Mouse (Mus musculus): ENCODE measurements at regions not wholly inside any gene's neighbourhood (a gene's known extent, or its start where the extent isn't known, plus 50 kb on each side); places are given as distances from the start of the nearest gene placed in this dataset.

- 80% methylated on average over 6 of the region's 6 CpGs for WGBS
- Histone ChIP-seq H3K9me3 (no peaks in the 10 kb centered on the region), H3K4me3 (no peak overlapping the region), H3K4me2 (no peak overlapping the region), H3K9ac (no peak overlapping the region), H3K27me3 (no peaks in the 10 kb centered on the region), H3K36me3 (no peaks in the 10 kb centered on the region), H3K4me1 (no peaks in the 10 kb centered on the region), H3K27ac (no peak overlapping the region)
- no peak for ATAC-seq (ENCODE audit: insufficient number of reproducible peaks, low FRiP score, low TSS enrichment, low read depth)
Observed at GRCm38 (mm10) chr8:116053043-116053442, 345.4 kb upstream of the Maf start.

- Histone ChIP-seq H3K27ac (no peak overlapping the region), H3K27me3 (no peaks in the 10 kb centered on the region), H3K4me3 (no peak overlapping the region), H3K4me1 (no peaks in the 10 kb centered on the region), H3K36me3 (no peaks in the 10 kb centered on the region), H3K4me2 (no peak overlapping the region), H3K9ac (no peak overlapping the region), H3K9me3 (no peaks in the 10 kb centered on the region)
- WGBS: 74% methylated on average over 10 of the region's 10 CpGs
- ATAC-seq (ENCODE audit: insufficient number of reproducible peaks, low FRiP score, low TSS enrichment, low read depth): no peak
Observed at GRCm38 (mm10) chr8:116048480-116048879, 340.9 kb upstream of the Maf start.

- WGBS: 53% methylated on average over 3 of the region's 3 CpGs
- H3K4me1 ChIP-seq: no peaks in the 10 kb centered on the region
- H3K4me2 ChIP-seq: no peak overlapping the region
- no peak overlapping the region for H3K9ac ChIP-seq
- H3K4me3 ChIP-seq: no peak overlapping the region
- no peaks in the 10 kb centered on the region for H3K36me3 ChIP-seq
- ATAC-seq (ENCODE audit: insufficient number of reproducible peaks, low FRiP score, low TSS enrichment, low read depth): no peak
- no peaks in the 10 kb centered on the region for H3K27me3 ChIP-seq
- H3K9me3 ChIP-seq: no peaks in the 10 kb centered on the region
- no peak overlapping the region for H3K27ac ChIP-seq
Observed at GRCm38 (mm10) chr8:116046859-116047258, 339.3 kb upstream of the Maf start.

- Histone ChIP-seq H3K27ac (no peak overlapping the region), H3K4me1 (no peaks in the 10 kb centered on the region), H3K9me3 (no peaks in the 10 kb centered on the region), H3K9ac (no peak overlapping the region), H3K4me3 (no peak overlapping the region), H3K27me3 (no peaks in the 10 kb centered on the region), H3K36me3 (no peaks in the 10 kb centered on the region), H3K4me2 (no peak overlapping the region)
- no peak for ATAC-seq (ENCODE audit: insufficient number of reproducible peaks, low FRiP score, low TSS enrichment, low read depth)
- 83% methylated on average over 3 of the region's 3 CpGs for WGBS
Observed at GRCm38 (mm10) chr8:116045526-116045925, 337.9 kb upstream of the Maf start.

GRCm38 (mm10) chr8:116043381-116043780, 335.8 kb upstream of the Maf start:
- ATAC-seq (ENCODE audit: insufficient number of reproducible peaks, low FRiP score, low TSS enrichment, low read depth): no peak
- Histone ChIP-seq H3K4me1 (no peaks in the 10 kb centered on the region), H3K4me2 (no peak overlapping the region), H3K9me3 (no peaks in the 10 kb centered on the region), H3K27me3 (no peaks in the 10 kb centered on the region), H3K9ac (no peak overlapping the region), H3K4me3 (no peak overlapping the region), H3K27ac (no peak overlapping the region), H3K36me3 (no peaks in the 10 kb centered on the region)
- 91% methylated on average over 4 of the region's 4 CpGs for WGBS

GRCm38 (mm10) chr8:116030966-116031365, 323.4 kb upstream of the Maf start:
- Histone ChIP-seq H3K36me3 (no peaks in the 10 kb centered on the region), H3K27ac (no peak overlapping the region), H3K4me2 (no peak overlapping the region), H3K9me3 (no peaks in the 10 kb centered on the region), H3K4me3 (no peak overlapping the region), H3K27me3 (no peaks in the 10 kb centered on the region), H3K4me1 (no peaks in the 10 kb centered on the region), H3K9ac (no peak overlapping the region)
- WGBS: 84% methylated on average over 10 of the region's 10 CpGs
- no peak for ATAC-seq (ENCODE audit: insufficient number of reproducible peaks, low FRiP score, low TSS enrichment, low read depth)

GRCm38 (mm10) chr8:116025321-116025720, 317.7 kb upstream of the Maf start:
- Histone ChIP-seq H3K9me3 (no peaks in the 10 kb centered on the region), H3K4me3 (no peak overlapping the region), H3K36me3 (no peaks in the 10 kb centered on the region), H3K27me3 (no peaks in the 10 kb centered on the region), H3K4me2 (no peak overlapping the region), H3K9ac (no peak overlapping the region), H3K27ac (no peak overlapping the region), H3K4me1 (no peaks in the 10 kb centered on the region)
- ATAC-seq (ENCODE audit: insufficient number of reproducible peaks, low FRiP score, low TSS enrichment, low read depth): no peak
- WGBS: 79% methylated on average over 2 of the region's 2 CpGs

GRCm38 (mm10) chr8:116024811-116025210, 317.2 kb upstream of the Maf start:
- no peak overlapping the region for H3K9ac ChIP-seq
- no peak overlapping the region for H3K4me3 ChIP-seq
- no peaks in the 10 kb centered on the region for H3K4me1 ChIP-seq
- no peaks in the 10 kb centered on the region for H3K36me3 ChIP-seq
- no peak overlapping the region for H3K27ac ChIP-seq
- 79% methylated on average over 4 of the region's 4 CpGs for WGBS
- no peaks in the 10 kb centered on the region for H3K9me3 ChIP-seq
- no peaks in the 10 kb centered on the region for H3K27me3 ChIP-seq
- no peak overlapping the region for H3K4me2 ChIP-seq
- no peak for ATAC-seq (ENCODE audit: insufficient number of reproducible peaks, low FRiP score, low TSS enrichment, low read depth)

GRCm38 (mm10) chr8:116021691-116022090, 314.1 kb upstream of the Maf start:
- Histone ChIP-seq H3K27ac (no peak overlapping the region), H3K4me1 (no peaks in the 10 kb centered on the region)
- ATAC-seq (ENCODE audit: insufficient number of reproducible peaks, low FRiP score, low TSS enrichment, low read depth): no peak

GRCm38 (mm10) chr8:115995320-115995719, 287.7 kb upstream of the Maf start:
- Histone ChIP-seq H3K36me3 (no peaks in the 10 kb centered on the region), H3K4me3 (no peak overlapping the region), H3K27ac (no peak overlapping the region), H3K4me2 (no peak overlapping the region), H3K9ac (no peak overlapping the region), H3K4me1 (no peaks in the 10 kb centered on the region), H3K9me3 (no peaks in the 10 kb centered on the region), H3K27me3 (0 out of 2 replicates have a peak, but pooled peaks cover 3% of the 10 kb centered on the region)
- 41% methylated on average over 5 of the region's 5 CpGs for WGBS
- ATAC-seq (ENCODE audit: insufficient number of reproducible peaks, low FRiP score, low TSS enrichment, low read depth): no peak

More at GRCm38 (mm10) chr8:116021691-116022090, 314.1 kb upstream of the Maf start:
- Histone ChIP-seq H3K9me3 (no peaks in the 10 kb centered on the region), H3K36me3 (no peaks in the 10 kb centered on the region), H3K9ac (no peak overlapping the region), H3K4me3 (no peak overlapping the region), H3K4me2 (no peak overlapping the region), H3K27me3 (no peaks in the 10 kb centered on the region)

- no peaks in the 10 kb centered on the region for H3K9me3 ChIP-seq
- no peak overlapping the region for H3K27ac ChIP-seq
- H3K36me3 ChIP-seq: no peaks in the 10 kb centered on the region
- no peak overlapping the region for H3K4me3 ChIP-seq
- no peak for ATAC-seq (ENCODE audit: insufficient number of reproducible peaks, low FRiP score, low TSS enrichment, low read depth)
- no peak overlapping the region for H3K9ac ChIP-seq
- no peak overlapping the region for H3K4me2 ChIP-seq
- H3K4me1 ChIP-seq: no peaks in the 10 kb centered on the region
- WGBS: 61% methylated on average over 6 of the region's 6 CpGs
- 0 out of 2 replicates have a peak, but pooled peaks cover 3% of the 10 kb centered on the region for H3K27me3 ChIP-seq
Observed at GRCm38 (mm10) chr8:115991989-115992388, 284.4 kb upstream of the Maf start.

GRCm38 (mm10) chr8:115983397-115983796, 275.8 kb upstream of the Maf start:
- Histone ChIP-seq H3K4me1 (no peaks in the 10 kb centered on the region), H3K9me3 (no peaks in the 10 kb centered on the region), H3K27ac (no peak overlapping the region), H3K9ac (no peak overlapping the region), H3K4me3 (no peak overlapping the region), H3K27me3 (no peaks in the 10 kb centered on the region), H3K36me3 (no peaks in the 10 kb centered on the region), H3K4me2 (no peak overlapping the region)
- 64% methylated on average over 6 of the region's 6 CpGs for WGBS
- ATAC-seq (ENCODE audit: insufficient number of reproducible peaks, low FRiP score, low TSS enrichment, low read depth): no peak

GRCm38 (mm10) chr8:115982326-115982725, 274.7 kb upstream of the Maf start:
- Histone ChIP-seq H3K4me3 (no peak overlapping the region), H3K4me2 (no peak overlapping the region), H3K36me3 (no peaks in the 10 kb centered on the region), H3K27ac (no peak overlapping the region), H3K9ac (no peak overlapping the region), H3K4me1 (peaks cover under 1% of the 10 kb centered on the region; the same call in 1 of the 2 replicates), H3K27me3 (no peaks in the 10 kb centered on the region), H3K9me3 (no peaks in the 10 kb centered on the region)
- no peak for ATAC-seq (ENCODE audit: insufficient number of reproducible peaks, low FRiP score, low TSS enrichment, low read depth)
- WGBS: 60% methylated on average over 3 of the region's 3 CpGs

All from limb, embryonic 15.5 days (tissue).